Mouse (Mus musculus) cerebellum, adult 2 months (tissue): ENCODE results near the gene Phlpp1.

Source experiments
- CTCF ChIP-seq: fragments of 200-500 bp; IDR thresholded peaks from 2 replicates; pipeline ENCODE4 v1.5.1; 2011; ENCODE audit warnings: low read depth, mild to moderate bottlenecking, control low read depth, low read length, moderate library complexity, borderline replicate concordance; ENCODE audit not compliant: insufficient read depth
- POLR2A ChIP-seq: fragments of 200-500 bp; IDR thresholded peaks from 2 replicates; pipeline ENCODE4 v1.6.1; 2011; ENCODE audit warnings: low read length, control low read depth, borderline replicate concordance; ENCODE audit not compliant: insufficient read depth

DNA sequence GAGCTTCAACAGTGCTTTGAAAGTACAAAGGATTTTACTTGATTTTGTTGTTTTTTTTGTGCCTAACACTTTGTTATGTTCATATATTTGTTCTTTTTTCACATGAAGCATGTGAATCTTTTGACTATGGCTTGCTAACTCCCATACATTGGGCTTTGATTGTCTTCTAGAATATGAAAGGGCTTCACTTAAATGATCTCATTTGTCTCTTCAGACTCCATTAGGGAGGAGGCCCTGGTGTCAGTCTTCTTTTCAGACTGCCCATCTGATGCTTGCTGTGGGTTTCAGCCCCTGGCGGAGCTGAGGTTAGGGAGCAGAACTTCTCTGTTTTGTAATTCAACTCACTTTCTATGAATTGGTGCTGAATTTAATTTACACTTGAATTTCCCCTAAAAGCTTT, 5.2 kb downstream of the Phlpp1 start:
- TF ChIP-seq CTCF (no peak), POLR2A (no peak)
